28 mouse cellular contexts compared by ENCODE assay signal in the genomic region with DNA sequence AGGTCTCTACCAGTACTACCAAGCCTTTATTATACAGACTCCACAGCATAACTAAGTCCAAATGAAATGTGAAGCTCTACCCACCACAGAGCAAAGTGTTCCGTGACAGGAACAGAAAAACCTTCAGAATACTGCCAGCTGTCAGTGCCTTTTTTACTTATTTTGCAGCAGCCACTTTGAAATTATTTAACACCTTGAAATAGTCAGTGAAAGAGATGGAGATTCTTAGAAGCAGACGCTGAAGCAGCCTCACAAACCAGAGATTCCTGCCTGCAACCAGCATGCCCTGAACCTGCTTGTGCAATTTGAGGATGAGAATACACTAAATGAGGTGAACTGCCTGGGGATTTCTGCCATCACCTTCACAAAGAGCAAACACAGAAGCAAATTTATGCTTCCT.
A peak's percentile ranks its signal among the peaks of the same experiment; 100 is the strongest.
DNase-seq lines count a peak whose midpoint lies in the region; ATAC-seq lines count a peak whose summit lies in the region.
"Had no signal": no experiment of that assay in that cellular context is flagged by ENCODE, and none has a peak within 500 bp of the region (broad histone marks: within the 10 kb centered on the region; RNA-seq: fewer than 3 reads in every experiment).

No protein-coding gene starts in this region.

- no peak for DNase-seq in frontal cortex, postnatal 14 days (ENCODE audit: low spot score in 2 of 2)
- peak; percentile 33 for DNase-seq in right cerebral cortex, adult 18-20 months
- DNase-seq in right cerebral cortex, postnatal 25 days: no peak
- DNase-seq: adrenal gland, adult 8-10 months; adrenal gland, postnatal 14 days; adrenal gland, postnatal 36 days; B cell, adult 2 months; cerebellum, adult 11 months; cerebellum, adult 18-20 months; cerebellum, adult 8-10 months; cerebellum, adult 9-11 months; cerebellum, postnatal 14 days; cerebellum, postnatal 36 days; embryo, embryonic 11 days had no signal

- H3K4me1 ChIP-seq in kidney, embryonic 14.5 days (ENCODE audit: control insufficient read depth, insufficient read depth, low read length): no peaks in the 10 kb centered on the region
- H3K4me1 ChIP-seq: embryonic facial prominence, embryonic 13.5 days; embryonic facial prominence, embryonic 15.5 days; forebrain, embryonic 10.5 days; forebrain, embryonic 12.5 days had no signal

- H3K27ac ChIP-seq in kidney, embryonic 14.5 days (ENCODE audit: low read depth, low read length): no peak overlapping the region
- H3K27ac ChIP-seq: embryonic facial prominence, embryonic 13.5 days; embryonic facial prominence, embryonic 15.5 days; forebrain, embryonic 10.5 days; forebrain, embryonic 12.5 days had no signal

- WGBS in kidney, embryonic 14.5 days: 75% methylated on average over 2 of the region's 2 CpGs

- H3K36me3 ChIP-seq in kidney, embryonic 14.5 days (ENCODE audit: control insufficient read depth, insufficient read depth, low read length): no peaks in the 10 kb centered on the region
- H3K36me3 ChIP-seq: embryonic facial prominence, embryonic 13.5 days; embryonic facial prominence, embryonic 15.5 days; forebrain, embryonic 10.5 days; forebrain, embryonic 12.5 days; G1E had no signal

- H3K27me3 ChIP-seq in kidney, embryonic 14.5 days (ENCODE audit: control insufficient read depth, insufficient read depth, low read length): no peaks in the 10 kb centered on the region
- H3K27me3 ChIP-seq: CH12.LX; embryonic facial prominence, embryonic 13.5 days; embryonic facial prominence, embryonic 15.5 days; forebrain, embryonic 12.5 days; Patski had no signal

- no peak overlapping the region for H3K4me2 ChIP-seq in kidney, embryonic 14.5 days (replicated peaks; ENCODE audit: low read depth, low read length)
- H3K4me2 ChIP-seq: embryonic facial prominence, embryonic 13.5 days; embryonic facial prominence, embryonic 15.5 days; forebrain, embryonic 12.5 days had no signal

- no peak overlapping the region for H3K9ac ChIP-seq in kidney, embryonic 14.5 days (ENCODE audit: low read depth, low read length)
- H3K9ac ChIP-seq: embryonic facial prominence, embryonic 13.5 days; embryonic facial prominence, embryonic 15.5 days; forebrain, embryonic 12.5 days had no signal

- H3K9me3 ChIP-seq in kidney, embryonic 14.5 days (ENCODE audit: control insufficient read depth, low read length): no peaks in the 10 kb centered on the region
- H3K9me3 ChIP-seq: embryonic facial prominence, embryonic 13.5 days; embryonic facial prominence, embryonic 15.5 days; forebrain, embryonic 10.5 days; forebrain, embryonic 12.5 days; G1E had no signal

- ATAC-seq in frontal cortex, adult (ENCODE audit: low TSS enrichment): peak; percentile 73
- no peak for ATAC-seq in kidney, embryonic 14.5 days (ENCODE audit: low FRiP score, low TSS enrichment)
- ATAC-seq: activated CD4-positive, CD25-positive, alpha-beta regulatory T cell, adult 4 months; CD4-positive, CD25-positive, alpha-beta regulatory T cell, adult 4 months; forebrain, embryonic 14.5 days; forebrain, embryonic 16.5 days; Patski had no signal

- H3K4me3 ChIP-seq in kidney, embryonic 14.5 days (ENCODE audit: low read length): no peak overlapping the region
- H3K4me3 ChIP-seq: embryonic facial prominence, embryonic 13.5 days; embryonic facial prominence, embryonic 15.5 days; erythroblast, embryonic 14.5 days; forebrain, embryonic 10.5 days; forebrain, embryonic 12.5 days had no signal
